Mouse (Mus musculus) thymus, postnatal 10 days (tissue): ENCODE measurements around the gene Ccdc106.
"Not testable (repeated sequence)": the region's sequence is repeated elsewhere in the genome, so short reads cannot be mapped to it uniquely, and the experiment has no call there.

Source experiments
- DNase-seq, 2 experiments: peaks; one replicate each; pipeline ENCODE4 v3.0.0; 2021; ENCODE audit warnings: low spot score in 2 of 2

Ccdc106 gene

DNA sequence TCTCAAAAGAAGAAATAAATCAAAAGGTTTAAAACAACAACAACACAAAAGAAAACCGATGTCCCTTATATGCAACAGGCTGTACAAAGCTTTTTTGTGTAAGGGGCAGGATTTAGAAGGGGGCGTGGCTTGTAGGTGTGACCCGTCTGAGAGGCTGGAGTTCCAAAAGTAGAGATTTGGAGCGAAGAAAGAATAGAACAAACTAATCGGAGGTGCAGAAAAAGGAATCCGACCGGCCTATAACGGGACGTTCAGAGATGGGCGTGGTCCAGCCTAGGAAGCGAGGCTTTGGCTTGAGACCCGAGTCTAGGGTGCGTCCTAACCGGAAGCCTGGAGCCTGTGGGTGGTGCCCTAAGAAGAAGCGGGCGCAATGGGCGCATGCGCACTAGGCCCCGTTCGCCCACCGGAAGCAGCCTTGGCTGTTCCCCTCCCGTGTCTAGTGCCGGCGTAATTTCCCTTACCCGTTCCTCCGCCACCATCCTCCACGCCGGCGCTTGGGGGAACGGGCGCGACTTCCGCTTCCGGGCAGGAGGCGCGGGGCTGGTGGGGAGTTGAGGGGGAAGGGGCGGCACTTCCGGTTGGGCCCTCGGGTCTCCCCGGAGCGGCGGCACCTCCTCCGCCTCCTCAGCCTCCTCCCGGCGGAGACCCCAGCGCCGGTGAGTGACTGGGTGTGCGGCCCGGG lies at the start of gene Ccdc106, which contains the start of gene Zfp865:
Ccdc106 (plus strand) TSS at position 554 of the 682 bp plus-strand sequence.
Zfp865 (plus strand) TSS at position 377 of the 682 bp plus-strand sequence.
- peak; percentile 99 to 100 for DNase-seq

- no peak for DNase-seq
Observed at GRCm38 (mm10) chr7:4971068-4971467, 49.3 kb upstream of the Ccdc106 start, which contains the start of gene Sbk3. Sbk3 (minus strand) TSS chr7:4971168.

DNA sequence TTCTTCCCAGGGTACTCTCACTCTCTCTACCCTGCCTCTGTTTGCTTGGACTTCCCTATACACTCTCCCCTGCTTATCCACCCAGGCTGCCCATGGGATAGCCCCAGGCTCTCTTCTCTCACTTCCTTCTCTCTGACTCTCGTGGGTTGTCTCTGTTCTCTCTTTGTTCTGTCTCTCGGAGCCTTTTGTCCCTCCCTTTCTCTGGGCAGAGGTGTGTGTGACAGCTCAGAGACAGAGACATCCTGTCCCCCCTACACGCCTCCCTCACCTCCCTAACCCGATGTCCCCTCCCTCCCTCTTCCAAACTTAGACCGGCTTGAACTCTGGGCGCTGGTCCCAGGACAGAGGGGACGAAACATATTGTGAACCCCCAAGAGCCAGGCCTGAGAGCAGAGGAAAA lies 48.6 kb upstream of the Ccdc106 start:
- no peak for DNase-seq

DNA sequence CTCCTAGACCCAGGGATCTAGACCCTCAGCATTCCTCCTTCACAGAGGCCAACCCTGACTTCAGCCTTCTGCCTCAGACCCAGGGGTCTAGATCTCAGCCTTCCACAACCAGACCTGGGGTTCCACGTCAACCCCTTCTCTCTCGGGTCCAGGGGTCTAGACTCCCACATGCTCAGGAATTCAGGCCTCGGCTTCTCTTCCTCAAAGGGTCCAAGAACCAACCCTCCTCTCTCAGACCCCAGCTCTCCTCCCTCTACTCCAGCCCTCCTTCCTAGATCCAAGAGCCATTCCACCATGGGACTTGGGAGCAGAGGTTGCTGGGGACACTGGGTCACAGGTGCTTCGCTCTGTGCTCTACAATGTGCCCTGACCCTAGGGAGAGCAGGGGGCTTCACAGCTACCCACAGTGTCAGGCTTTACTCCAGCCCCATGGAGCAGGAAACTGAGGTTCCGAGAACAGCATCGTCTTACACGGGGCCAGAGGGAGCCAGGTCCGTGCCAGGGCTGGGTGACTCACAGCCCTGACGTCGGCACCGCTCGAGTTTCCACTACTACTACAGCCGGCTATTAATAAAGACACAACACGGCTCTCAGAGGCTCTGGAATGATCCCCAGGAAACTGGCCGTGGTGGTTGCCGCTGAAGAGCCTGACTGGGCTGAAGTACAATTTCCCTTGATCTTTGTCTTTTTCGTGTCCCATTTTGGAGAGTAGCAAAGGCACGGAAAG lies 47.9 kb upstream of the Ccdc106 start:
- DNase-seq: no peak

- no peak for DNase-seq
Observed at GRCm38 (mm10) chr7:4975455-4975854, 44.9 kb upstream of the Ccdc106 start.

GRCm38 (mm10) chr7:4976832-4977231 lies 43.5 kb upstream of the Ccdc106 start:
- no peak for DNase-seq

DNA sequence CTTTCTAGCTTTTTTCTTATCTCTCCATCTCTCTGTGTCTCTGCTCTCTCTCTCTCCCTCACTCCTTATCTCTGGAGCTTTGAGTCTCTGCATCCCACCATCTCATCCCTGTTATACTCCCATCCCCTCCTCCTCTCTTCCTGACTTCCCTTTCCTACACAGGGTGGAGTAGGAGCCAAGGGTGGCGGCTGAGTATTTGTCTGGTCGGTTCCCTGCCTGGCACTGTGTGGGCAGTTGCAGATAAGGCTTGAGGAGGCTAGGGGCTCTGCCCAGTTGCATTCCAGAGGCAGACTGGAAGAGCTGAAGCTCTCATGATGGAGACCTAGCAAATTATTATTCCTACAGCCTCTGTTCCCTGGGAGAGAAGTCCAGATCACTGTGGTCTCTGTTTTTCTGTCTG lies 32.1 kb upstream of the Ccdc106 start:
- DNase-seq: no peak

GRCm38 (mm10) chr7:4993347-4993998 lies 26.9 kb upstream of the Ccdc106 start:
- no peak for DNase-seq

GRCm38 (mm10) chr7:4993999-4994788 lies 26.2 kb upstream of the Ccdc106 start:
- no peak for DNase-seq

GRCm38 (mm10) chr7:4995268-4996002 lies 24.9 kb upstream of the Ccdc106 start:
- no peak for DNase-seq

DNA sequence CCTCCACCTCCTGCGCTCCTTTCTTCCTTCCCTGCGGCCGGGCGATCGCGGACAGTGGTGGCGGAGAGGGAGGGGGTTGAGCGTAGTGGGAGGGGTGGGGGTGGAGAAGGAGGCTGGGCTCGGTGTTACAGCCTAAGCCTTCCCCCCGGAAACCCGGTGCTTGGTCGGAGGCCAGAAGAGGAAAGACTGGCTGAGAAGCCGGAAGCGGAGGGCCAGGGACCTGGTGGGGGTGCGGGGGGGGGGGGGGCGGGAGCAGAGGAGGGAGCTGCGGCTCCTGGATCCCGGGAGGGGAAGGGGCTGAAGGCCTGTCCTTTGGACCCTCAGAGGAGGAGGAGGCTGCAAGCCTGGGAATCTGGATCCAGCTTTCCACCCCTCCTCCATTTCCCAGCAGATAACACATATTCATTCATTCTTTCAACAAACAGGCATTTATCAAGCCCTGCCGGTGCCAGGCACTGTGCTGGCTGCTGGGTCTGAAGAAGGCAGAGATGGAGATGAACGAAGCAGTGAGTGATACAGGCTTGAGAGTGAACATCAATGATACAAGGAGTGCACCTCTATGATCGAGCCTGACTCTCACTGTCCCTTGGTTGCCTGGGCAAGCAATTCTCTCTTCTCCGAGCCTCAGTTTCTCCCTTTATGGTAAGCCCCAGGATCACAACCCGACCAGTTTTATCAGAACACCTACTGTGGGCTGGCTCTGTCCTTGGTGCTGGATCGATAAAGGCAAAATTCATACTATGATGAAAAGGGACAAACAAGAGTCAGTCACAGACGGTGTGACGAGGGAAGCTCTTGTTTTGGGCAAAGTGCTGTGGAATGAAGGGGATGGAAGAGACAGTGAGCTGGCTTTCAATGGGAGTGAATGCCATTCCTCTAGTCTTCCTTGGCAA lies 24.1 kb upstream of the Ccdc106 start, which contains the start of gene Zfp579:
Zfp579 (minus strand) TSS at position 156 of the 893 bp plus-strand sequence.
- DNase-seq: peak; percentile 86 to 91

- DNase-seq: no peak
Observed at GRCm38 (mm10) chr7:4996934-4997333, 23.4 kb upstream of the Ccdc106 start.

GRCm38 (mm10) chr7:4999876-5000275 lies 20.5 kb upstream of the Ccdc106 start:
- DNase-seq: no peak

GRCm38 (mm10) chr7:5002876-5003275 lies 17.5 kb upstream of the Ccdc106 start:
- not testable (repeated sequence) for DNase-seq

DNA sequence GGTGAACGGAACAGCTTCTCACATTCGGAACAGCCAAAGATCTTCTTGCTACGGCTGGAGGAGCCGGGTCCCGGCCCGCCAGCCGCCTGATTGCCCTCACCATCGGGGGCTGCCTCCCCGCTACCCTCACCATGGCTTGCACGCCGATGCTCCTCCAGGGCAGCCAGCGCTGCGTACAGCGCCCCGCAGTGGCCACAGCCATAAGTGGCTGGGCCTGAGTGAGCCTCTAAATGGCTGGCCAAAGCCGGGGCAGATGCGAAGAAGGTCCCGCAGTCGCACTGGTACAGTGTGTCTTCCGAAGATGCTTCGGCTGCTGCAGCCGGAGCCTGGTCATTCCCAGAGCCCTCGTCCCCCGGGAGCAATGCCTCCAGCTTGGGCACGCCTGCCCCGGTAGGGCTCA lies 12.1 kb upstream of the Ccdc106 start:
- no peak for DNase-seq

DNA sequence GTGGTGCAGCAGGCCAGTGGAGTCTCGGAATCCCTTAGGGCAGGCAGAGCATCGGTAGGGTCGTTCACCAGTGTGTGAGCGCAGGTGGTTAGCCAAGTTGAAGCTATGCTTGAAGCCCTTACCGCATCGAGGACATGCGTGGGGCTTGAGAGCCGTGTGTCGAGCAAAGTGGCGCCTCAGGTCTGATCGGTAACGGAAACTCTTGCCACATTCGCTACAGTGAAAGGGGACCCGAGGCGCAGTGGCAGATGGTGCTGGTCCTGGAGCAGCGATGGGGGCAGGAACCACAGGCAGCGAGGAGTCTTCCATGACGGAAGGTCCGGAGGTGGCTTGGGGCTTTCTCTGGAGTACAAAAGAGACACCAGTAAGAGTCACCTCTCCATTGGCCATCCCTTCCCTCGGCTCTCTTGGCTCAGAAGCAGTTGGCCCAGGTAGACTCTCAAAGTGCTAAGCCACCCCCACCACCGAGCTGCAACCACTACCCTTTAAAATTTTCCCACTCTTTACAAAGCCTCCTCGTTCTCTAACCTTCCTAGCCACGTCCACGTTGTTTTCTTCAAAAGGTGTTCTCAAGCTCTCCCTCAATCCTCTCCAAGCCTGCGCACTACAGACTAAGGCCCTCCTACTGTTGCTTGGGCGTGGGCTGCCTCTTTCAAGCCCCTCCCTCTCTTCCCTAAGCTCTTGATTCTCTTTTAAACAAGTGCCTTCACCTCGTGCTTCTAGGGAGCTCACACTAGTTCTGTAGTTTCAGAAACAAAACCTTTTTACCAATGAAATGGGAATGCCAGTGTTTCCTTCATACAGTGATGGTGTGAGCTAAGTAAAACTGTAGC lies 7.5 kb upstream of the Ccdc106 start:
- DNase-seq: no peak

DNA sequence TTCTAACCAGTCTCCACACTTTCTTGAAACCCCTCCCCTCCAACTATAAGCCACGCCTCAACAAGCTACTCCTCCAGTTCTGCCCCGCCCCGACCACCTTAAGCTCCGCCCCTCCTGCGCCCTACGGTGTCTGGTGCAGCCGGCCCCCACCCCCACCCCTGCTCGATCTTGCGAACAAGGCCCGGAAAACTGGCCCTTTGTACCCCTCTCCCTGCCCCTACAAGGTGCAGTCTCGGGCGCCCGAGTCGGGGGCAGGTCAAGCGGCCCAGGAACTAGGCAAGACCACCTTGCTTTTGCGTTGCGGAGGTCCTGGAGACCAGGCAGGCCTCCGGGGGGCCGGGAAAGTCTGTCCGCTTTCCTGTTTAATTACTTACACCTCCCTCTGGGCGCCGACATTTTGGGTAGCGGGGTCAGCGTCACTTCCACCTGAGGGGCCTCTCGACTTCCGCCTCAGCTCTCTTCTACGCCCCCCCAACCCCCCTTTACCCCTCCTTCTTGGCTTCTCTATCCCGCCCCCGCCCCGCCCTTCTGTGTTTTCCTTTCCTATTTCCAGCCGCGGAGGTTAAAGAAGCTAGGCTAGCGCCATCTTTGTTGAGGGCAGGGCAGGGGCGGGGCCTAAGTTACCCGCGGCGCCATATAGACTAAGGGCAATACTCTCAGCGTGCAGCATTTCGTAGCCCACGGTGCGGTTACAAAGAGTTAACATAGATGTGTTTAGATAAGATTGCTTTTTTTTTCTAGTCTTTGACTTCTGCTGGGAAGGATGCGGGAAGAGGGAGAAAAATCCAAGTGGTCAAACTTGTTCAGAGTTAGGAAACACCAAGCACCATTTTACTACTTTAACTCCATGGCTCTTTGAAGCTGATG lies 5.9 kb upstream of the Ccdc106 start, which contains the start of the genes Zfp524 and Fiz1:
Zfp524 (plus strand) TSS at position 165 of the 867 bp plus-strand sequence.
Fiz1 (minus strand) TSS at position 447 of the 867 bp plus-strand sequence.
- DNase-seq: peak; percentile 97
